Mouse (Mus musculus) lung, postnatal 10 days (tissue): ENCODE data around the gene Lyl1.
A peak's percentile ranks its signal among the peaks of the same experiment; 100 is the strongest.

Experiments used
- DNase-seq: peaks from one replicate; pipeline ENCODE4 v3.0.0; 2021

Gene Lyl1

GRCm38 (mm10) chr8:84703466-84704249 lies 2.4 kb downstream of the Lyl1 start:
- DNase-seq: no peak

- DNase-seq: peak; percentile 90
These were observed 3.1 kb downstream of the Lyl1 start for GRCm38 (mm10) chr8:84704356-84704755.

GRCm38 (mm10) chr8:84704867-84705831 lies 3.9 kb downstream of the Lyl1 start:
- peak; percentile 60 for DNase-seq

- no peak for DNase-seq
These were observed 4.7 kb downstream of the Lyl1 start for GRCm38 (mm10) chr8:84705960-84706359.

- peak; percentile 53 for DNase-seq
These were observed 5.5 kb downstream of the Lyl1 start for GRCm38 (mm10) chr8:84706610-84707266.

GRCm38 (mm10) chr8:84707267-84707883 lies 6.1 kb downstream of the Lyl1 start:
- DNase-seq: peak; percentile 81

GRCm38 (mm10) chr8:84708071-84708541 lies 6.8 kb downstream of the Lyl1 start:
- peak; percentile 69 for DNase-seq

- peak; percentile 92 for DNase-seq
These were observed 7.7 kb downstream of the Lyl1 start for GRCm38 (mm10) chr8:84708774-84709475.

GRCm38 (mm10) chr8:84709931-84710330 lies 8.7 kb downstream of the Lyl1 start:
- no peak for DNase-seq

GRCm38 (mm10) chr8:84711312-84711711 lies 10.1 kb downstream of the Lyl1 start:
- DNase-seq: peak; percentile 50

GRCm38 (mm10) chr8:84711933-84712758 lies 10.9 kb downstream of the Lyl1 start:
- DNase-seq: peak; percentile 90

GRCm38 (mm10) chr8:84712759-84713120 lies 11.5 kb downstream of the Lyl1 start:
- DNase-seq: no peak

GRCm38 (mm10) chr8:84713381-84713780 lies 12.1 kb downstream of the Lyl1 start:
- DNase-seq: no peak

- DNase-seq: no peak
These were observed 12.9 kb downstream of the Lyl1 start for GRCm38 (mm10) chr8:84714161-84714560.

GRCm38 (mm10) chr8:84715893-84716468 lies 14.7 kb downstream of the Lyl1 start:
- no peak for DNase-seq

- DNase-seq: no peak
These were observed 15.5 kb downstream of the Lyl1 start for GRCm38 (mm10) chr8:84716790-84717189.

- no peak for DNase-seq
These were observed 17.2 kb downstream of the Lyl1 start for GRCm38 (mm10) chr8:84718476-84718875.

GRCm38 (mm10) chr8:84718959-84719690 lies 17.9 kb downstream of the Lyl1 start:
- DNase-seq: peak; percentile 61

GRCm38 (mm10) chr8:84722530-84722849 lies 21.2 kb downstream of the Lyl1 start:
- DNase-seq: no peak
